Mouse (Mus musculus): Measurements from ENCODE around the gene Akap7.

DNA sequence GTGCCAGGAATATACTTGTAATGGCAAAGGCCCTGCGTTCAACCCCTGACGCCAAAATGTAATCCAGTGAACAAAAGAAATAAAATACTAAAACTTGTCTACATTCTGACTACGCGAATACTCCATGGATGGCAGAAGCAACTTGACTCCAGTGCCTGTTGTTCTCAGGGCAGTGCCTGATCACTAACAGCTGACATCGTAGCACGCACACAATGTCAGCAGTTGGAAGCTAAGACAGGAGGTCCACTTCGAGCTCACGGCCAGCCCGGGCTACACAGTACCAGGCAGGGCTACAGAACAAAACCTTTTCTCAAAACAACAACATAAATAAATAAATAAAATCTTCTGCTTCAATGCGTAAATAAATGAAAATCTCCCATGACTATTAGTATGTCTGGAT, 46.9 kb downstream of the Akap7 start:
- TF ChIP-seq CTCF (IDR thresholded peaks at IDR 0.05; ENCODE audit: borderline replicate concordance, insufficient read depth, low read depth, low read length) (no peak), POLR2A (IDR thresholded peaks at IDR 0.05; ENCODE audit: borderline replicate concordance, insufficient read depth, low read length) (no peak)
